Comparison of ENCODE assay signal across 20 mouse cellular contexts in the genomic region with DNA sequence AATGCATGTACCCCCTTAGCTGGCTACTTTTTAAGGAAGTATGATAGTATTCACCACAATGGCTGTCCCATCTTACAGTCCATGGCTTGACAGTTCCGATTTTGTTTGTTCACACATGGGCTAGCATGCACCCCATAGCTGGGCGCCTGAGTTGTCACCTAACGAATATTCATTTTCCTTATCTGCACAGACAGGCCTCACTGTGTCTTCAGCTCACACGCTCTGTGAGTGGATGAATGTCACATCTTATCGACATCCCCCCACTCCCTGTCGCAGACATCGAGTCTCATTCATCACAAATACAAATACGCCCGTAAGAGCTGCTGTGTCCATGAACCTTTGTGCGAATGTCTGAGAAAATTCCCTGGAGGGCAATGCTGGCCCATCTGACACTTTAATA. TPM values are rescaled to one million over a fixed set of nuclear protein-coding genes. Genes with fewer than 3 reads are reported as not detected.
A peak's percentile ranks its signal among the peaks of the same experiment; 100 is the strongest.
DNase-seq lines count a peak whose midpoint lies in the region; ATAC-seq and TF ChIP-seq lines count a peak whose summit lies in the region.
"Had no signal": no experiment of that assay in that cellular context is flagged by ENCODE, and none has a peak within 500 bp of the region (broad histone marks: within the 10 kb centered on the region; RNA-seq: fewer than 3 reads in every experiment).

No protein-coding gene starts in this region.

- no peaks in the 10 kb centered on the region for H3K27me3 ChIP-seq in erythroblast, embryonic 14.5 days (ENCODE audit: control insufficient read depth)
- no peaks in the 10 kb centered on the region for H3K27me3 ChIP-seq in liver, embryonic 14.5 days (ENCODE audit: control insufficient read depth, insufficient read depth, low read length)
- no peaks in the 10 kb centered on the region for H3K27me3 ChIP-seq in stomach, embryonic 15.5 days (replicated peaks)
- H3K27me3 ChIP-seq: hindbrain, embryonic 13.5 days; limb, embryonic 12.5 days; midbrain, embryonic 15.5 days had no signal

- peak overlapping the region; percentile 16 for H3K4me3 ChIP-seq in erythroblast, embryonic 14.5 days (replicated peaks)
- no peak overlapping the region for H3K4me3 ChIP-seq in liver, embryonic 14.5 days (ENCODE audit: insufficient read depth in 1 of 2, low read depth in 2 of 2, low read length in 2 of 2)
- no peak overlapping the region for H3K4me3 ChIP-seq in stomach, embryonic 15.5 days (replicated peaks)
- H3K4me3 ChIP-seq: hindbrain, embryonic 13.5 days; limb, embryonic 12.5 days; megakaryocyte, embryonic 14.5 days; midbrain, embryonic 15.5 days had no signal

- peak; percentile 71 for TF ChIP-seq EP300 in liver, embryonic 14.5 days (IDR thresholded peaks at IDR 0.05; ENCODE audit: low read depth)

- H3K36me3 ChIP-seq in erythroblast, embryonic 14.5 days (ENCODE audit: control insufficient read depth), result no peaks in the 10 kb centered on the region
- H3K36me3 ChIP-seq in liver, embryonic 14.5 days (replicated peaks; ENCODE audit: control insufficient read depth, insufficient read depth, low read depth), result no peaks in the 10 kb centered on the region
- H3K36me3 ChIP-seq in stomach, embryonic 15.5 days, result no peaks in the 10 kb centered on the region
- H3K36me3 ChIP-seq: hindbrain, embryonic 13.5 days; midbrain, embryonic 15.5 days had no signal

- WGBS in liver, embryonic 14.5 days (ENCODE audit: insufficient replicate concordance), result 11% methylated on average over 10 of the region's 10 CpGs
- WGBS in stomach, embryonic 15.5 days, result 80% methylated on average over 10 of the region's 10 CpGs

- peak overlapping the region; percentile 46 for H3K4me2 ChIP-seq in liver, embryonic 14.5 days (ENCODE audit: low read depth)
- H3K4me2 ChIP-seq in stomach, embryonic 15.5 days, result no peak overlapping the region
- H3K4me2 ChIP-seq: hindbrain, embryonic 13.5 days; limb, embryonic 12.5 days; midbrain, embryonic 15.5 days had no signal

- no peaks in the 10 kb centered on the region for H3K9me3 ChIP-seq in erythroblast, embryonic 14.5 days (ENCODE audit: control insufficient read depth, low read length)
- H3K9me3 ChIP-seq in liver, embryonic 14.5 days (ENCODE audit: control insufficient read depth, low read length), result no peaks in the 10 kb centered on the region
- no peaks in the 10 kb centered on the region for H3K9me3 ChIP-seq in stomach, embryonic 15.5 days
- H3K9me3 ChIP-seq: hindbrain, embryonic 13.5 days; megakaryocyte, embryonic 14.5 days; midbrain, embryonic 15.5 days had no signal

- TF ChIP-seq CTCF in liver, embryonic 14.5 days (IDR thresholded peaks at IDR 0.05; ENCODE audit: low read depth), result no peak

- H3K4me1 ChIP-seq in erythroblast, embryonic 14.5 days (ENCODE audit: control insufficient read depth), result peaks cover 50% of the 10 kb centered on the region
- H3K4me1 ChIP-seq in liver, embryonic 14.5 days (replicated peaks; ENCODE audit: control insufficient read depth in 2 of 2, insufficient read depth in 2 of 2, low read length in 1 of 2), result peaks cover 17 to 25% of the 10 kb centered on the region in 2 experiments
- no peaks in the 10 kb centered on the region for H3K4me1 ChIP-seq in stomach, embryonic 15.5 days
- H3K4me1 ChIP-seq: hindbrain, embryonic 13.5 days; limb, embryonic 12.5 days; midbrain, embryonic 15.5 days had no signal

- 0 out of 2 replicates have a peak overlapping the region, but pooled peaks have one; percentile 8 for H3K9ac ChIP-seq in liver, embryonic 14.5 days (replicated peaks)
- no peak overlapping the region for H3K9ac ChIP-seq in stomach, embryonic 15.5 days
- H3K9ac ChIP-seq: forebrain, postnatal 0 days; hindbrain, embryonic 13.5 days; limb, embryonic 12.5 days; midbrain, embryonic 15.5 days had no signal

- peak overlapping the region; percentile 36 for H3K27ac ChIP-seq in liver, embryonic 14.5 days
- H3K27ac ChIP-seq in stomach, embryonic 15.5 days, result no peak overlapping the region
- H3K27ac ChIP-seq: hindbrain, embryonic 13.5 days; limb, embryonic 12.5 days; midbrain, embryonic 15.5 days had no signal

- ATAC-seq in liver, embryonic 14.5 days (ENCODE audit: insufficient read depth), result peak; percentile 97
- ATAC-seq in stomach, embryonic 15.5 days (ENCODE audit: insufficient read depth, low FRiP score, low read depth), result peak; percentile 72; the same call in 1 of the 2 replicates
- ATAC-seq: forebrain, postnatal 0 days; midbrain, embryonic 15.5 days had no signal

- DNase-seq in retina, postnatal 1 day, result peak; percentile 54
- no peak for DNase-seq in retina, embryonic 14.5 days (ENCODE audit: low spot score)
- DNase-seq in liver, embryonic 14.5 days (ENCODE audit: low read depth in 3 of 3, low spot score in 3 of 3), result peak; percentile 49 to 57 (median 52)
- DNase-seq in left cerebral cortex, adult 18-20 months (ENCODE audit: low spot score in 2 of 2), result no peak
- no peak for DNase-seq in thymus, postnatal 4 days
- no peak for DNase-seq in cerebellum, postnatal 4 days (ENCODE audit: low spot score in 2 of 2)
- DNase-seq: cerebellum, adult 2 months; cerebellum, postnatal 25 days; forebrain, postnatal 0 days; gastrocnemius, postnatal 36 days; heart, postnatal 36 days; kidney, adult 11 months; kidney, postnatal 10 days; lung, adult 2 months had no signal

RNA-seq across cellular contexts. Expression of a gene that starts 24.1 kb away (rescaled TPM):
- polyA plus RNA-seq in erythroblast, embryonic 14.5 days (2012), result 0.36 and 0.46 TPM in 2 replicates
- polyA plus RNA-seq in liver, embryonic 14.5 days (2012; rRNA removed), result 21.1 and 25.3 TPM in 2 replicates
- 19.3 and 21.4 TPM in 2 replicates for polyA plus RNA-seq in liver, embryonic 14.5 days (2014; fragmentation: Nextera tagmentation; extraction: Ambion mirVana)
- 181 and 185 TPM in 2 replicates for polyA plus RNA-seq in stomach, embryonic 15.5 days (2015; fragmentation: Nextera tagmentation; extraction: Ambion mirVana)
- total RNA-seq in left cerebral cortex, adult 18-20 months (2021), result 100 to 1,000 TPM; 280 to 311 TPM

Comparison
In these comparisons a context has a peak if more than half of its experiments do, and no peak if none do; other contexts are left out.
1. DNase-seq: peak in retina, postnatal 1 day (single experiment) and liver, embryonic 14.5 days (3 of 3); none in retina, embryonic 14.5 days (single experiment), left cerebral cortex, adult 18-20 months (0 of 2), thymus, postnatal 4 days (single experiment) and cerebellum, postnatal 4 days (0 of 2).
2. RNA of a gene that starts 24.1 kb away (polyA plus RNA-seq): 181 to 185 TPM in stomach, embryonic 15.5 days and 19.3 to 25.3 TPM in liver, embryonic 14.5 days; 0.36 to 0.46 TPM in erythroblast, embryonic 14.5 days; every median in the first group is over 10 times any median in the second.